Mouse (Mus musculus): ENCODE data around the gene Cntnap1. TPM values are rescaled to one million over a fixed set of nuclear protein-coding genes. Genes with fewer than 3 reads are reported as not detected.
A peak's percentile ranks its signal among the peaks of the same experiment; 100 is the strongest.

Gene Cntnap1
- polyA plus RNA-seq, 1 experiment from 2014 or later = 3.8 TPM

- WGBS = 46% methylated on average over 19 of the region's 19 CpGs
- peaks cover 13% of the 10 kb centered on the region; the same call in 1 of the 2 replicates for H3K36me3 ChIP-seq (replicated peaks)
- H3K4me3 ChIP-seq = no peak overlapping the region
- ATAC-seq (replicated peaks) = no peak
- H3K4me2 ChIP-seq = no peak overlapping the region
- H3K4me1 ChIP-seq = peaks cover 45% of the 10 kb centered on the region
- H3K27me3 ChIP-seq (replicated peaks) = peaks cover 68% of the 10 kb centered on the region
- no peaks in the 10 kb centered on the region for H3K9me3 ChIP-seq
- no peak overlapping the region for H3K27ac ChIP-seq
- H3K9ac ChIP-seq = no peak overlapping the region
These were observed 2.9 kb upstream of the Cntnap1 start for GRCm38 (mm10) chr11:101167211-101167962.

GRCm38 (mm10) chr11:101167963-101168300, 2.4 kb upstream of the Cntnap1 start:
- H3K27ac ChIP-seq = no peak overlapping the region
- H3K4me2 ChIP-seq = no peak overlapping the region
- no peak overlapping the region for H3K4me3 ChIP-seq
- H3K9me3 ChIP-seq = no peaks in the 10 kb centered on the region
- peaks cover 63% of the 10 kb centered on the region for H3K27me3 ChIP-seq (replicated peaks)
- H3K36me3 ChIP-seq (replicated peaks) = peaks cover 13% of the 10 kb centered on the region; the same call in 1 of the 2 replicates
- ATAC-seq (replicated peaks) = no peak
- peaks cover 49% of the 10 kb centered on the region for H3K4me1 ChIP-seq
- no peak overlapping the region for H3K9ac ChIP-seq
- 47% methylated on average over 8 of the region's 8 CpGs for WGBS

- no peak overlapping the region for H3K27ac ChIP-seq
- 0 out of 2 replicates have a peak overlapping the region, but pooled peaks have one; percentile 84 for H3K4me3 ChIP-seq
- H3K4me2 ChIP-seq = peak overlapping the region; percentile 88; the same call in 1 of the 2 replicates
- no peaks in the 10 kb centered on the region for H3K9me3 ChIP-seq
- H3K9ac ChIP-seq = no peak overlapping the region
- H3K4me1 ChIP-seq = peaks cover 54% of the 10 kb centered on the region
- peaks cover 11% of the 10 kb centered on the region; the same call in 1 of the 2 replicates for H3K36me3 ChIP-seq (replicated peaks)
- peaks cover 58% of the 10 kb centered on the region for H3K27me3 ChIP-seq (replicated peaks)
- ATAC-seq (replicated peaks) = no peak
- 63% methylated on average over 18 of the region's 18 CpGs for WGBS
These were observed 1.9 kb upstream of the Cntnap1 start for GRCm38 (mm10) chr11:101168301-101168980.

GRCm38 (mm10) chr11:101169301-101170107, 819 bp upstream of the Cntnap1 start:
- Histone ChIP-seq H3K9me3 (no peaks in the 10 kb centered on the region), H3K27ac (no peak overlapping the region), H3K9ac (peak overlapping the region; percentile 64; the same call in 1 of the 2 replicates), H3K4me3 (peak overlapping the region; percentile 84), H3K27me3 (replicated peaks) (peaks cover 47% of the 10 kb centered on the region), H3K4me1 (peaks cover 58% of the 10 kb centered on the region), H3K4me2 (peak overlapping the region; percentile 88), H3K36me3 (replicated peaks) (peaks cover 5% of the 10 kb centered on the region; the same call in 1 of the 2 replicates)
- 16% methylated on average over 17 of the region's 17 CpGs for WGBS
- no peak for ATAC-seq (replicated peaks)

- Histone ChIP-seq H3K27ac (peak within 1 kb of the TSS; percentile 83), H3K4me1 (peaks cover 68% of the 10 kb centered on the region), H3K4me3 (peak within 1 kb of the TSS; percentile 84), H3K9ac (peak within 1 kb of the TSS; percentile 64), H3K4me2 (peak within 1 kb of the TSS; percentile 88), H3K27me3 (replicated peaks) (peaks cover 38% of the 10 kb centered on the region), H3K9me3 (no peaks in the 10 kb centered on the region), H3K36me3 (replicated peaks) (peaks cover 5% of the 10 kb centered on the region; the same call in 1 of the 2 replicates)
- under 1% methylated on average over 47 of the region's 50 CpGs for WGBS
- ATAC-seq (replicated peaks) = peak; percentile 96
These were observed 688 bp downstream of the Cntnap1 start, which contains the start of gene Plekhh3 for GRCm38 (mm10) chr11:101170811-101171610. Gene Plekhh3 (minus strand): TSS chr11:101171351.

- no peaks in the 10 kb centered on the region for H3K9me3 ChIP-seq
- ATAC-seq (replicated peaks) = peak; percentile 57
- peak overlapping the region; percentile 53 for H3K4me3 ChIP-seq
- peaks cover 74% of the 10 kb centered on the region for H3K4me1 ChIP-seq
- H3K9ac ChIP-seq = peak overlapping the region; percentile 46
- H3K27me3 ChIP-seq (replicated peaks) = peaks cover 31% of the 10 kb centered on the region
- H3K36me3 ChIP-seq (replicated peaks) = peaks cover 5% of the 10 kb centered on the region; the same call in 1 of the 2 replicates
- under 1% methylated on average over 31 of the region's 31 CpGs for WGBS
- peak overlapping the region; percentile 88 for H3K4me2 ChIP-seq
- H3K27ac ChIP-seq = peak overlapping the region; percentile 83
These were observed 1.6 kb downstream of the Cntnap1 start for GRCm38 (mm10) chr11:101171721-101172433.

- Histone ChIP-seq H3K27ac (peak overlapping the region; percentile 83), H3K27me3 (replicated peaks) (peaks cover 31% of the 10 kb centered on the region), H3K4me2 (peak overlapping the region; percentile 88), H3K4me1 (peaks cover 80% of the 10 kb centered on the region), H3K36me3 (replicated peaks) (peaks cover under 1% of the 10 kb centered on the region; the same call in 1 of the 2 replicates), H3K9me3 (no peaks in the 10 kb centered on the region), H3K4me3 (peak overlapping the region; percentile 53), H3K9ac (peak overlapping the region; percentile 46)
- 11% methylated on average over 5 of the region's 5 CpGs for WGBS
- no peak for ATAC-seq (replicated peaks)
These were observed 2.1 kb downstream of the Cntnap1 start for GRCm38 (mm10) chr11:101172434-101172815.

- 5% methylated on average over 11 of the region's 11 CpGs for WGBS
- peaks cover 31% of the 10 kb centered on the region for H3K27me3 ChIP-seq (replicated peaks)
- H3K36me3 ChIP-seq (replicated peaks) = no peaks in the 10 kb centered on the region
- H3K4me3 ChIP-seq = no peak overlapping the region
- H3K9ac ChIP-seq = no peak overlapping the region
- peak overlapping the region; percentile 57 for H3K4me2 ChIP-seq
- H3K4me1 ChIP-seq = peaks cover 86% of the 10 kb centered on the region
- ATAC-seq (replicated peaks) = no peak
- no peak overlapping the region for H3K27ac ChIP-seq
- H3K9me3 ChIP-seq = no peaks in the 10 kb centered on the region
These were observed 2.8 kb downstream of the Cntnap1 start for GRCm38 (mm10) chr11:101173112-101173511.

- WGBS = 1% methylated on average over 61 of the region's 61 CpGs
- ATAC-seq (replicated peaks) = peak; percentile 31; the same call in 1 of the 2 replicates
- H3K4me3 ChIP-seq = peak overlapping the region; percentile 27
- H3K4me1 ChIP-seq = peaks cover 86% of the 10 kb centered on the region
- H3K4me2 ChIP-seq = peak overlapping the region; percentile 57
- peak overlapping the region; percentile 45 for H3K27ac ChIP-seq
- H3K9me3 ChIP-seq = no peaks in the 10 kb centered on the region
- peaks cover 29% of the 10 kb centered on the region for H3K27me3 ChIP-seq (replicated peaks)
- no peaks in the 10 kb centered on the region for H3K36me3 ChIP-seq (replicated peaks)
- H3K9ac ChIP-seq = peak overlapping the region; percentile 37; the same call in 1 of the 2 replicates
These were observed 3.5 kb downstream of the Cntnap1 start for GRCm38 (mm10) chr11:101173631-101174388.

GRCm38 (mm10) chr11:101174389-101174745, 4.0 kb downstream of the Cntnap1 start:
- Histone ChIP-seq H3K9me3 (no peaks in the 10 kb centered on the region), H3K27me3 (replicated peaks) (peaks cover 25% of the 10 kb centered on the region), H3K4me3 (peak overlapping the region; percentile 27), H3K36me3 (replicated peaks) (no peaks in the 10 kb centered on the region), H3K4me1 (peaks cover 80% of the 10 kb centered on the region), H3K27ac (peak overlapping the region; percentile 55; the same call in 1 of the 2 replicates), H3K9ac (peak overlapping the region; percentile 37; the same call in 1 of the 2 replicates), H3K4me2 (peak overlapping the region; percentile 57)
- ATAC-seq (replicated peaks) = no peak
- WGBS = 18% methylated on average over 9 of the region's 9 CpGs
